Mouse (Mus musculus) left cerebral cortex, adult 8-10 months (tissue): ENCODE measurements around the gene Cst6. TPM values are rescaled to one million over a fixed set of nuclear protein-coding genes. Genes with fewer than 3 reads are reported as not detected.
"Not testable (repeated sequence)": the region's sequence is repeated elsewhere in the genome, so short reads cannot be mapped to it uniquely, and the experiment has no call there.

Source experiments
- DNase-seq, 2 experiments: peaks; one replicate each; pipeline ENCODE4 v3.0.0; 2022; ENCODE audit warnings: low spot score in 2 of 2
- total RNA-seq, 4 experiments: library from RNA; stranded (reverse); gene quantifications; 2 replicates each; pipeline ENCODE4 v1.2.4; 2022

The Cst6 gene
- 10 to 100 TPM; 21.5 to 39.4 (median 34.1) TPM for total RNA-seq

- DNase-seq: not testable (repeated sequence)
These were observed at the start of gene Cst6 for GRCm38 (mm10) chr19:5349502-5349873. Gene Cst6 (minus strand): TSS chr19:5349574.

DNA sequence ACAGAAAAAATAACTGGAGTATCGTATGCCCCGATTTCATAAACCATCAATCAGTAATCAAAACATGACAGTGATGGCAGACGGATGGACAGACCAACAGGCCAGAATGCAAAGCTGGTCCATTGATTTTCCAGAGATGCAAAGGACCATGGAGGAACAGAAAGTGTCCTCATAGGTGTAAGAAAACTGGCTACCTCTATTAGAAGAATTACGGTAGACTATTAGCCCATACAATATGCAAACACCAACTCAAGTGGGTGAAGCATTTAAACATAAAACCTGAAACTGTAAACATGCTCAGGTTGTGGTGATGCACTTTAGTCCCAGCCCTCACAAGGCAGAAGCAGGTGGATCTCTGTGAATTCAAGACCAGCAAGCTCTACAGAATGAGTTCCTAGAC, 46.0 kb upstream of the Cst6 start:
- no peak for DNase-seq

- no peak for DNase-seq
These were observed 44.8 kb upstream of the Cst6 start for GRCm38 (mm10) chr19:5394168-5394567.

DNA sequence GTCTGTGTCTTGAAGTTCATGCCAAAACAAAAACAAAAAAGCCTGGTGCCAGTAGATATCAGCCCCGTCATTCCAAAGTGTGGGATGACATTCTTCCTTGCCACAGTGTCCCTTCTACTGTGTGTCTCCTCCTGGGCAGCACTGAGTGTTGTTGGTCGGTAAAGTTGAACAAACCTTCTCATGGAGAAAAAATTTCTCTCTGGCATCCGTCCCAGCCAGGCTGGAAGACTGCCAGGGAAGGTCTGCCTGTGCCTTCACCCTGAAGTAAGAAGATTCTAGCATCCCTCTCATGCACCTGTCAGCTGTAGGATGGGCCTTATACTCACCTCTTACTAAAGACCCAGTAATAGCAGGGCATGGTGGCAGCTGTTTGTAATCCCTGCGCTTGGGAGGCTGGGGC, 43.5 kb upstream of the Cst6 start:
- DNase-seq: no peak

DNA sequence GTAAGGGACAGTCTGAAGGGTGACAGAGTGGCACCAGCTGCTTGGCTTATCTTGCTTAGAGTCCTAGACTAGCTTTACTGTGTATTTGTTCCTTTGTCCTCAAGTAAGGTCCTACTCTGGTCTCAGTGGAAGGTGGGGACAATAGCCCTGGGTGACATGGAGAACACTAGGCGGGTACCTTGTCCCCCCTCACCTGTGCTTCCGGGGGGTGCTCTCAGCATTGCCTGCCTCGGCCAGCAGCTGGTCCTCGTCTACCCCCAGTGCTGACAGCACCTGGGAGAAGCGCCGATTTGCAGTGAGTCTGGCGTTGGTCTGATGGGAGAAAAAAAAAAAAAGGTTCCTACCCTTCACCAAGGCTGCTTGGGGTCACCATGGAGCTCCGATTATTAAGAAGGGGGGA, 41.0 kb upstream of the Cst6 start:
- no peak for DNase-seq

- no peak for DNase-seq
These were observed 40.3 kb upstream of the Cst6 start for GRCm38 (mm10) chr19:5389647-5390046.

DNA sequence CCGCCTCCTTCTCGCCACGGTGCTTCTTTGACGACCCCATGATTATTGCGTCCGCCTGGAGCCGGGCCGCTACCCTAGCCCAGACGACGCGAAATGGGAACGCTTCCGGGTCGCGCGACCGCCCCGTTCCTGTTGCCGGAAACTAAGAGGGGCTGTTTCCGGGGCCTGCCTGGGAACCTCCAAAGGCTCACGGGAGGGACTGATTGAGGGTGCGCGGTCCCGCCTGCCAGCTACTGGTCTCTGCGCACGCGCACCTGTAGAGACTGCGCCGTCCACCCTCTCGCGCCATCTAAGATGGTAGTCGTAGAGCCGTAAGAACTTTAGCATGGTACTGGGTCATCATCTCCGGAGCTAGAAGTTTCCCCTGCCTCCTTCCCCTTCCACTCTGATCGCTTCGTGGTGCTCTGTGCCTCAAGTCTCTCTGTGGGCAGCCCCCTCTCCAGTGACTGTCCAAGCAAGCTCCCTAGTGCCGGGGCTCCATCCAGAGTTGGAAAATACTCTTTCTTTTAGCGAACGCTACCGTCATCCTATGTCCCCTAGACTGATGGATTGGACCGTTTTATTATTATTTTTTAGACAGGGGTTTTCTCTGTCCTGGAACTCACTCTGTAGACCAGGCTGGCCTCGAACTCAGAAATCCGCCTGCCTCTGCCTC, 39.3 kb upstream of the Cst6 start, which contains the start of gene Sart1:
Gene Sart1, minus strand, starts transcription at position 116 of the 655 bp plus-strand sequence.
- peak; percentile 81 to 96 for DNase-seq

GRCm38 (mm10) chr19:5388011-5388441, 38.7 kb upstream of the Cst6 start:
- DNase-seq: no peak

- DNase-seq: no peak
These were observed 35.3 kb upstream of the Cst6 start for GRCm38 (mm10) chr19:5384715-5385114.

DNA sequence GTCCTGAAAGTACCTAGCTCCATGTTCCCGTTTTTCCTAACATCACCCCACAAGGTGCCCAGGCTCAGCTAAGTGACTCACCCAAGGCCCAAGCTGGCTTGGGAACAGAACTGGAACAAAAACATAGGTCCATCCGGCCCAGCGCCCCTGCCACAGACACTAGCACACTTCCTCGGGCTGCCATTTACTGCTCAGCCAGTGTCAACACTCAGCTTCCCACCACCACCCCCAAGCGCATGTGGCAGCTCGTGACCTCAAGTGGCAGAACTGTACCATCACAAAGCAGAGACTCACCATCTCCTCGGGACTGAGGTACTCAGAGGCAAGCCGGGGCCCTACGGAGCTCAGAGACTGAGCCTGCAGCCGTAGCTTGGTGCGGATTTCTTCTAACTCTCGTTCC, 34.0 kb upstream of the Cst6 start:
- DNase-seq: no peak

DNA sequence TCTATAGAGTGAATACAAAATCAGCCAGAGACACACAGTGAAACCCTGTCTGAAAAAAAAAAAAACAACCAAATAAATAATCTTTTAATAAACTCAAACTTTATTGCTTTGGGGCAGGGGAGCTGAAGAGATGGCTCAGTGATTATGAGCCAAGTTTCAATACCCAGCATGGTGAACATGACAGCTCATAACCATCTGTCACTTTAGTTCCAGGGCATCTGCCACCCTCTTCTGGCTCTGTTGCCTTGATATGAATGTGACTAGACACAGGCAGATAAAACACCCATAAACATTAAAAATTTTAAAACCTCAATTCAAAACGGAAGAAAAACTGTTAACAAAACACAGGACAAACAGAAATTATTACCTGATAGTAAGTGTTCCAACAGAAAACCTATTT, 28.1 kb upstream of the Cst6 start:
- no peak for DNase-seq

DNA sequence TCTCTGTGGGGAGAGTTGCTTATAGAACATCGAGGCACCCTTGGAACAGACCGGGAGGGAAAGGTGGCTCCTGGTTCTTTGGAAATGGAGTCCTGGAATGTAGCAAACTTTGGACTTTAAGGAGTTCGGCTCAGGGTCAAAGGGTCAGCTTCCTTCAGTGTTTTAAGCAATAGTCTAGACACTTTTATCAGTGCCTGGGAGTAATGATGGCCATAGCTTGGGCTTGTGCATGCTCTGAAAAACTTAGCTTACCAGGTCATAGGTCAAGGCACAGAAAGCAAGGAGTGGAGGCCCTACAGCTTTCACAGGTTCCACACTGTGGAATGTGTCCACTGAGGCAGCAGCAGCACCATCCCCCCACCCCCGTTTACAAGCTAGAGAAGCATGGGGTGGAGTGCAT, 25.4 kb upstream of the Cst6 start:
- DNase-seq: no peak

- no peak for DNase-seq
These were observed 24.8 kb upstream of the Cst6 start for GRCm38 (mm10) chr19:5374177-5374576.

GRCm38 (mm10) chr19:5372724-5373123, 23.4 kb upstream of the Cst6 start:
- no peak for DNase-seq

DNA sequence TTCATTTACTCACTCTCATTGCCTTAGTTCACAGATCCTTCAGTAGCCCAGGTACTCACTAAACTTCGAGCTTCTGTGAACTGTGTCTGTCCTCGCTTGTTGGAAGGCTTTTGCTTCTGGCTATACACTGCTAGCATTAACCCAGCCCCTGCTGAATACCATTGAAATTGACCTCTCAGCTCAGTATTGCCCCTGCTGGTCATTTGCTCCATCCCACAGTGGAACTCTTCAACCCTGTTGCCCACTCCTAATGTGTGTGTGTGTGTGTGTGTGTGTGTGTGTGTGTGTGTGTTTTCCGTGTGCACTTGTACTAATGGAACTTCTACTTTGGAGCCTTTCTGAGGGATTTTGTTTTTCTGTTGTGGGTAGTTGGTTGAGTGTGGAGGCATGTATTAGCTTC, 21.6 kb upstream of the Cst6 start:
- DNase-seq: no peak

GRCm38 (mm10) chr19:5367455-5367854, 18.1 kb upstream of the Cst6 start:
- DNase-seq: no peak

DNA sequence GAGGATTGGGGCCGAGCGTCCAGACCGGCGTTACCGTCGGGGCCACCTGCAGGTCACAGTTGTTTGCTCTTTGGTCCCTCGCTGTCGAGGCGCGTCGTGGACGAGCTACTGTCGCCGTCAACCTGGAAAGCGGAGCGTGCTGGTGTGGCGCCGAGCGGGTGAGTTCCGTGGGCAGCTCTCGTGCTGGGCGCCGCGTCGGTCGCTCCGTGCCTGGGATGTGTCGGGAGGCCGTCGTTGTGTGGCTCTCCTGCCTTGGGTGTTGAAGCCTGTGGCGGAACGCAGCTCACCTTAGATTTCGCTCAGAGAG, 17.6 kb upstream of the Cst6 start, which contains the start of gene Banf1:
Gene Banf1, minus strand, starts transcription at position 116 of the 307 bp plus-strand sequence.
- DNase-seq: no peak

GRCm38 (mm10) chr19:5366175-5367052, 17.0 kb upstream of the Cst6 start, which contains the start of gene Eif1ad:
Gene Eif1ad (plus strand): TSS chr19:5366741.
- DNase-seq: peak; percentile 94 to 97

- no peak for DNase-seq
These were observed 16.4 kb upstream of the Cst6 start for GRCm38 (mm10) chr19:5365751-5366150.

- no peak for DNase-seq
These were observed 14.8 kb upstream of the Cst6 start for GRCm38 (mm10) chr19:5364124-5364523.

- DNase-seq: no peak
These were observed 12.8 kb upstream of the Cst6 start for GRCm38 (mm10) chr19:5362186-5362585.

GRCm38 (mm10) chr19:5356080-5356479, 6.7 kb upstream of the Cst6 start:
- no peak for DNase-seq

- no peak for DNase-seq
These were observed 4.2 kb upstream of the Cst6 start for GRCm38 (mm10) chr19:5353609-5354008.
